Mouse (Mus musculus) stomach, adult 2 months (tissue): ENCODE data around the gene Bloc1s4. TPM values are rescaled to one million over a fixed set of nuclear protein-coding genes. Genes with fewer than 3 reads are reported as not detected.

Source experiments
- polyA plus RNA-seq: library from polyadenylated mRNA; depleted of rRNA; stranded (reverse); fragments of >200 nt; gene quantifications from 2 replicates; pipeline ENCODE4 v1.2.3, GENCODE M21; 2012; rRNA removed

Bloc1s4 gene
- polyA plus RNA-seq, result 12.4 and 29.2 TPM in 2 replicates

DNA sequence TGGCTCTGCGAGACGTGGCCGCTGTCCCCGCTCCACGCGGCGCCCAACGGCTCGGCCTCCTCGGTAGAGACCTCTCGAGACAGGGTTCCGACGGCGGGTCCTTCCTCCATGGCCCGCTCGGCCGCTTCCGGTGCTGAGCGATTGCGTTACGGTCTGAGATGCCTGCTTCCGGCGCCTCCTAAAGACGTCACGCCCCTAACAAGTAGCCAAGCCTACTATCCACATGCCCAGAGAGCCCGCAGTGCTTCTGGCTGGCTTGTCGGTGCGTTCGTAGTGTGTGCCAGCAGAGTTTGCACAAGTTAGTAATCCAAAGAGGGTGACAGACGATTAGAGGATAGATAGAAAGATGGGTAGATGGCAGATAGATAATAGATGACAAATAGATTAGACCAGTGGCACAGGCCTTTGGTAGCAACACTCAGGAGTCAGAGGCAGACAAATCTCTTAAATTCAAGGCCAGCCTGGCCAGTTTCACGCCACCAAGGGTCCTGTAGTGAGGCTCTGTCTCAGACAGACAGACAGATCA, at the start of gene Bloc1s4:
Bloc1s4 (minus strand) TSS at position 115 of the 526 bp plus-strand sequence.

DNA sequence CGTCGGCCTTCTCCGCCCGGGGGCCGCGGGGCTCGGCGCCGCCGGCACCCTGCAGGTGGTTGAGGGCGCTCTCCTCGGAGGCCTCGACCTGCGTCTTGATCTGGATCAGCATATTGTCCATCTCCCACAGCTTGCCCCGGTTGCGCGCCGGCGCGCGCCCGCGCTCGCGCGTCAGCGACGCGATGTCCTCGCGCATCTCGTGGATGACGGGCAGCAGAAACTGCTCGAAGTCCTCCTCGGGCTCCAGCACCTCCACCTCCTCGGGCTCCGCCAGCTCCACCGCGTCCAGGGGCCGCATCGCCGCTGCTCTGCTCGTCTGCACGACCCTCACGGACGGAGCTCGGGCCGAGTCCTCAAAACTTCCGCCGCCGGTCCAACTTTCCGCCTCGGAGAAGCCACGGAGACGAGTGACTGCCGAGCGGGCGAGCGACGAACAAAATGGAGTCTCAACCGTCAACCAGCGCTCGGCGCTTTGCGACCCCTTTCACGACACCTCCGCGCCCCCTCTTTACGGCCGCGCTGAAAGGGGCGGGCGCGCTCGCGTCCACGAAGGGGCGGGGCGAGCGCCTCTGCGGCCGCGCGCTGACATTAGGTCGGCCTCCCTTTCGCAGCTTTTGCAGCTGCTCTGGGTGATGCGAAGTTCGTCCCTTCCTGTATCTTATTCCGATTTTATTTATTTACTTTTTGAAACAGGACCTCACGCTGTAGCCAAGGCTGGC, 48.0 kb upstream of the Bloc1s4 start, which contains the start of gene Mrfap1:
Mrfap1 (minus strand) TSS at position 477 of the 719 bp plus-strand sequence.

Other genes starting within 250 kb of the Bloc1s4 start
- gene Tbc1d14, start 155.4 kb downstream of the Bloc1s4 start, polyA plus RNA-seq, result 10.7 and 12.3 TPM in 2 replicates
- gene D5Ertd579e, start 52.6 kb downstream of the Bloc1s4 start, polyA plus RNA-seq, result 6.1 and 7.0 TPM in 2 replicates
- gene Mrfap1, start 48.1 kb upstream of the Bloc1s4 start, polyA plus RNA-seq, result 33.1 and 58.8 TPM in 2 replicates
- gene Man2b2, start 82.0 kb upstream of the Bloc1s4 start, polyA plus RNA-seq, result 42.3 and 43.6 TPM in 2 replicates
- gene Ppp2r2c, start 119.9 kb upstream of the Bloc1s4 start, polyA plus RNA-seq, result 0.62 and 0.83 TPM in 2 replicates
- 9.3 and 10.0 TPM in 2 replicates for gene Wfs1, start 240.6 kb upstream of the Bloc1s4 start, polyA plus RNA-seq